ENCODE assay signal across 7 mouse cellular contexts in the genomic region with DNA sequence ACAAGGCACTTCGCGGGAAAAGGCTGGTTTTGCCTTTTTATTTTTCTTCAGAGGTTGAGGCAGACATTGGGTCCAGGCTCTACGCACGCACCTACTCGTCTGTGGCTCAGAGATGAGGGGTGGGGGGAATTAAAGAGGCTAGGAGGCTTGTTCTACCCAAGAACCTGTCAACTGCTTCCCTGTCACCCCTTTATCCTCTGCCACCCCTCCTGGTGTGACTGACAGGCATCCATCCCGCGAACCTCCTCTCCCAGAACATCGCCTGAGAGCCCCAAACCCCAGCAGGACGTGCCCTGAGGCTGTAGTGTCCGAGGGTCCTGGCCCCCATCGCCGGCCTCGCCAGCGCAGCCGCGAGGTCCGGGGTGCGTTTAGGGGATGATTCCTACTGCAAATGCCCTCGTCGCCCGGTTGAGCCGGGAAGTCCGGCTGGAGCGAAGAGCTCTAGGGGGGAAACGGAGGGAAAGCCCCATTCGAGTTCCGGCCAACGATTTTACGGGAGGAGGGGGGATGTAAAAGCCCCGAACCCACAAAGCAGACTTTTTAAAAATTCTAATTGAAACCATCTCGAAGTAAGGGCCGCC. TPM values are rescaled to one million over a fixed set of nuclear protein-coding genes. Genes with fewer than 3 reads are reported as not detected.
DNase-seq lines count a peak whose midpoint lies in the region; ATAC-seq and TF ChIP-seq lines count a peak whose summit lies in the region.

No protein-coding gene starts in this region.

- peak overlapping the region; percentile 76 for H3K4me3 ChIP-seq in G1E (ENCODE audit: low read depth, low read length)
- H3K4me3 ChIP-seq in intestine, postnatal 0 days (ENCODE audit: low read depth, low read length), result peak overlapping the region; percentile 59
- H3K4me3 ChIP-seq in liver, embryonic 16.5 days (ENCODE audit: low read depth, low read length), result peak overlapping the region; percentile 76

- under 1% methylated on average over 32 of the region's 32 CpGs for WGBS in intestine, postnatal 0 days
- 0% methylated on average over 32 of the region's 32 CpGs for WGBS in liver, embryonic 16.5 days (ENCODE audit: insufficient replicate concordance)

- peak; percentile 84 for DNase-seq in CD4-positive helper T cell, adult 2 months (ENCODE audit: low read depth, low spot score)
- DNase-seq in G1E (ENCODE audit: low spot score), result peak; percentile 80
- peak; percentile 76 for DNase-seq in embryo, embryonic 11 days
- DNase-seq in gastrocnemius, postnatal 36 days, result peak; percentile 16 to 64
- peak; percentile 25 to 51 for DNase-seq in spleen, adult 18-20 months

- no peak for ATAC-seq in G1E (ENCODE audit: extremely low read depth, insufficient number of reproducible peaks, low FRiP score, poor library complexity, severe bottlenecking)
- peak; percentile 23 for ATAC-seq in intestine, postnatal 0 days
- ATAC-seq in liver, embryonic 16.5 days (ENCODE audit: low read depth), result peak; percentile 30

- peak overlapping the region; percentile 90 for H3K27ac ChIP-seq in intestine, postnatal 0 days (ENCODE audit: low read depth, low read length)
- peak overlapping the region; percentile 72 for H3K27ac ChIP-seq in liver, embryonic 16.5 days (ENCODE audit: low read length)

- H3K36me3 ChIP-seq in G1E (replicated peaks), result no peaks in the 10 kb centered on the region
- H3K36me3 ChIP-seq in intestine, postnatal 0 days (ENCODE audit: control insufficient read depth, insufficient read depth), result no peaks in the 10 kb centered on the region
- H3K36me3 ChIP-seq in liver, embryonic 16.5 days (ENCODE audit: control insufficient read depth, insufficient read depth), result no peaks in the 10 kb centered on the region

- H3K27me3 ChIP-seq in G1E (ENCODE audit: insufficient read depth, low read length), result peaks cover 27% of the 10 kb centered on the region
- no peaks in the 10 kb centered on the region for H3K27me3 ChIP-seq in intestine, postnatal 0 days (replicated peaks; ENCODE audit: control insufficient read depth, insufficient read depth, low read length)
- H3K27me3 ChIP-seq in liver, embryonic 16.5 days (ENCODE audit: control insufficient read depth, insufficient read depth, low read depth, low read length), result no peaks in the 10 kb centered on the region

- H3K9ac ChIP-seq in intestine, postnatal 0 days (ENCODE audit: low read depth, low read length), result peak overlapping the region; percentile 71
- peak overlapping the region; percentile 78 for H3K9ac ChIP-seq in liver, embryonic 16.5 days (ENCODE audit: low read depth, low read length)

- peak overlapping the region; percentile 100 for H3K4me2 ChIP-seq in intestine, postnatal 0 days (replicated peaks; ENCODE audit: low read depth)
- H3K4me2 ChIP-seq in liver, embryonic 16.5 days (ENCODE audit: low read depth, low read length), result peak overlapping the region; percentile 100

- TF ChIP-seq CTCF in G1E (IDR thresholded peaks at IDR 0.05; ENCODE audit: low read depth, low read length), result no peak
- TF ChIP-seq CTCF in intestine, postnatal 0 days (IDR thresholded peaks at IDR 0.05; ENCODE audit: low read depth), result no peak

- peaks cover 73% of the 10 kb centered on the region for H3K4me1 ChIP-seq in G1E (ENCODE audit: insufficient read depth, low read depth, low read length)
- 0 out of 2 replicates have a peak, but pooled peaks cover 9% of the 10 kb centered on the region for H3K4me1 ChIP-seq in intestine, postnatal 0 days (replicated peaks; ENCODE audit: control insufficient read depth, insufficient read depth, low read length)
- H3K4me1 ChIP-seq in liver, embryonic 16.5 days (ENCODE audit: control insufficient read depth, low read depth, low read length), result peaks cover 19% of the 10 kb centered on the region

- H3K9me3 ChIP-seq in G1E (replicated peaks), result no peaks in the 10 kb centered on the region
- H3K9me3 ChIP-seq in intestine, postnatal 0 days (ENCODE audit: control insufficient read depth), result no peaks in the 10 kb centered on the region
- H3K9me3 ChIP-seq in liver, embryonic 16.5 days (replicated peaks; ENCODE audit: control insufficient read depth, low read length), result no peaks in the 10 kb centered on the region

- intact Hi-C loops in gastrocnemius, postnatal 36 days (cut with DNase I), result loop anchor here (2.0 to 5.0 kb wide), 3 partner anchors 87 to 323 kb away; no protein-coding TSS in a partner anchor

RNA-seq across cellular contexts. Expression of a gene that starts 34.5 kb away (rescaled TPM):
- not detected in 2 replicates for total RNA-seq in G1E (2014; fragmentation: Nextera tagmentation)
- total RNA-seq in G1E (2017), result 0.11 and 0.52 TPM in 2 replicates
- polyA plus RNA-seq in G1E (2012), result 0.02 and 0.03 TPM in 2 replicates
- 1 to 10 TPM; 7.9 to 9.5 TPM for total RNA-seq in gastrocnemius, postnatal 36 days (2021)
- 7.8 and 7.9 TPM in 2 replicates for polyA plus RNA-seq in intestine, postnatal 0 days (2015; fragmentation: Nextera tagmentation; extraction: Ambion mirVana)
- 4.9 and 6.1 TPM in 2 replicates for polyA plus RNA-seq in liver, embryonic 16.5 days (2015; fragmentation: Nextera tagmentation; extraction: Ambion mirVana)
